Mouse (Mus musculus) limb, embryonic 11.5 days (tissue): ENCODE measurements around the gene Ermap. TPM values are rescaled to one million over a fixed set of nuclear protein-coding genes. Genes with fewer than 3 reads are reported as not detected.

Experiments
- ATAC-seq: fragments of 200-750 bp; cut with Nextera tagmentation; 2 replicates; pipeline ENCODE4 v1.8.0; 2017; ENCODE audit warnings: low read depth; ENCODE audit not compliant: insufficient number of reproducible peaks, low FRiP score, low TSS enrichment
- DNase-seq: peaks from one replicate; pipeline ENCODE4 v3.0.0-alpha.2; 2015; ENCODE audit warnings: low spot score
- H3K27ac ChIP-seq: fragments of 300-500 bp; sonication (generic); replicated peaks from 2 replicates; pipeline ENCODE4 v1.5.1; 2014; ENCODE audit warnings: low read depth, mild to moderate bottlenecking, low read length
- H3K27me3 ChIP-seq: fragments of 300-500 bp; sonication (generic); 2 replicates; pipeline ENCODE4 v1.6.1; 2014; ENCODE audit warnings: mild to moderate bottlenecking, low read length, mixed read lengths; ENCODE audit not compliant: control insufficient read depth, insufficient read depth
- H3K36me3 ChIP-seq: fragments of 300-500 bp; sonication (generic); 2 replicates; pipeline ENCODE4 v1.6.1; 2014; ENCODE audit warnings: mild to moderate bottlenecking, low read length, moderate library complexity, mixed read lengths; ENCODE audit not compliant: control insufficient read depth, insufficient read depth
- H3K4me1 ChIP-seq: fragments of 300-500 bp; sonication (generic); 2 replicates; pipeline ENCODE4 v1.6.1; 2014; ENCODE audit warnings: low read length, mixed read lengths; ENCODE audit not compliant: control insufficient read depth, insufficient read depth
- H3K4me2 ChIP-seq: fragments of 300-500 bp; sonication (generic); 2 replicates; pipeline ENCODE4 v1.6.1; 2014; ENCODE audit warnings: low read depth, mild to moderate bottlenecking, moderate library complexity; ENCODE audit not compliant: severe bottlenecking
- H3K4me3 ChIP-seq: fragments of 300-500 bp; sonication (generic); 2 replicates; pipeline ENCODE4 v1.5.1; 2014; ENCODE audit warnings: low read depth, low read length
- H3K9ac ChIP-seq: fragments of 300-500 bp; sonication (generic); 2 replicates; pipeline ENCODE4 v1.6.1; 2014; ENCODE audit warnings: mild to moderate bottlenecking, low read length
- H3K9me3 ChIP-seq: fragments of 300-500 bp; sonication (generic); 2 replicates; pipeline ENCODE4 v1.6.1; 2016; ENCODE audit warnings: low read length; ENCODE audit not compliant: control insufficient read depth
- WGBS: fragments of 180-500 bp; shearing (Covaris S2); extraction: QIAGEN DNeasy Blood & Tissue Kit; methylation state at CpG from one replicate; pipeline ENCODE4 v1.1.7; 2014; 5-methylcytosine and 5-hydroxymethylcytosine counted together
- polyA plus RNA-seq: library from polyadenylated mRNA; unstranded; fragments of >200 nt; fragmentation: Nextera tagmentation; extraction: Ambion mirVana; gene quantifications from 2 replicates; pipeline ENCODE4 v1.2.1, GENCODE M21; 2014

Ermap gene
- polyA plus RNA-seq, 1 experiment from 2014 or later = 8.7 TPM

DNA sequence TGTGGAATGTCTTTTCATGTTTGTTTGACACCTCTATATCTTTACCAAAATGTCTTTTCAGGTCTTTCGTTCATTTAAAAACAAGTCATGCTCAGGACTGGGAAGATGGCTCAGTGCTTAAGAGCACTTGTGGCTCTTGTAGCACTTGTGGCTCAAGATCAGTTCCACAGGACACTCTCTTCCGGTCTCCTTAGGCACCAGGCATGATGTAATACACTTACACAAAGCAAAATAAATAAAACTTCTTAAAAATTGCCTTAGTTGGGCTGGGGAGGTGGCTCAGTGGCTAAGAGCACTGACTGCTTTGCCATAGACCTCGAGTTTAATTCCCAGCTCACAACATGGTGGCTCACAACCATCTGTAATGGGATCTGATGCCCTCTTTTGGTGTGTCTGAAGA is 28.5 kb downstream of the Ermap start:
- H3K9ac ChIP-seq = no peak overlapping the region
- H3K9me3 ChIP-seq = no peaks in the 10 kb centered on the region
- H3K4me3 ChIP-seq = no peak overlapping the region
- H3K4me2 ChIP-seq = no peak overlapping the region
- WGBS = 82% methylated on average over 3 of the region's 3 CpGs
- H3K36me3 ChIP-seq = no peaks in the 10 kb centered on the region
- H3K27ac ChIP-seq = no peak overlapping the region
- DNase-seq (no peak), ATAC-seq (no peak)
- no peaks in the 10 kb centered on the region for H3K4me1 ChIP-seq
- H3K27me3 ChIP-seq = no peaks in the 10 kb centered on the region

DNA sequence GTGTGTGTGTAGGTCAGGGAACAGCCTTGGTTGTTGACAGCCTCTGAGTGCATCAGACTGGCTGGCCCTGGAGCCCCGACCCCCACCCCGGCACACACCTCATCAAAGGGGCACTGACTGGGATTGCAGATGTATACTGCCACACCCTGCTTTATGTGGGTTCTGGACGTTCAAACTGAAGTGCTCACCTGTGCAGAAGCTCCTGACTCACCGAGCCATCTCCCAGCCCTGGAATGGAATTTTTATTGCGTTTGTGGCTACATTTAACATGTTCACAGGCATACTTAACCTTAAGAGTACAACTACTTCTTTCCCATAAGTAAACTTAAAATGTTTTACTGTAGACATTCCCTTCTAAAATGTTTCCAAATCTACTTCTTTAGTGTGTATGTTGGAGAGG is 31.9 kb downstream of the Ermap start:
- ATAC-seq = no peak
- Histone ChIP-seq H3K9ac (no peak overlapping the region), H3K36me3 (no peaks in the 10 kb centered on the region), H3K4me2 (no peak overlapping the region), H3K27me3 (no peaks in the 10 kb centered on the region), H3K27ac (no peak overlapping the region), H3K9me3 (no peaks in the 10 kb centered on the region), H3K4me1 (no peaks in the 10 kb centered on the region), H3K4me3 (no peak overlapping the region)
- 78% methylated on average over 5 of the region's 5 CpGs for WGBS
- DNase-seq = no peak

GRCm38 (mm10) chr4:119157186-119157585 is 32.6 kb downstream of the Ermap start:
- peak; percentile 69 for DNase-seq
- H3K9ac ChIP-seq = no peak overlapping the region
- no peak overlapping the region for H3K27ac ChIP-seq
- WGBS = 42% methylated on average over 2 of the region's 2 CpGs
- H3K27me3 ChIP-seq = no peaks in the 10 kb centered on the region
- no peak overlapping the region for H3K4me3 ChIP-seq
- H3K4me1 ChIP-seq = no peaks in the 10 kb centered on the region
- no peak for ATAC-seq
- H3K9me3 ChIP-seq = no peaks in the 10 kb centered on the region
- no peaks in the 10 kb centered on the region for H3K36me3 ChIP-seq
- H3K4me2 ChIP-seq = no peak overlapping the region

DNA sequence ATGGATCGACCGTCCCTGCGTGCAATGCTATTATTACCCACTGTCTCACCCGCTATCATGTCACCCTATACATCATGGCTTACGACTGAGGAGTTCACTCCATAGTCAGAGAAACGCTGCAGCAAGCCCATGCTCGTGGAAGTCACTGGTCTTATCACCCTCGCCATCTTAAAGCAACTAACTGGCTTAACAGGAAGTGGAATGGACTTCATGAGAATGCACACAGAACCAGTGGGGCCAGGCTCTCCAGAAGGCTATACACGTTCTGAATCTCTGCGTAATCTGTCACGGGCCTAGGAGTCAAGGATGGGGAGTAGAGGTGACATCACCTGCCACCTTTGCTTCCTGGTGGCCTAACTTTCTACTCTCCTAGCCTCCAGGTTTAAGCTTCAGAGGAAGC is 41.1 kb downstream of the Ermap start:
- Histone ChIP-seq H3K36me3 (no peaks in the 10 kb centered on the region), H3K27ac (no peak overlapping the region), H3K27me3 (no peaks in the 10 kb centered on the region), H3K4me3 (no peak overlapping the region), H3K9me3 (no peaks in the 10 kb centered on the region; the same call in 1 of the 2 replicates), H3K4me1 (no peaks in the 10 kb centered on the region), H3K4me2 (no peak overlapping the region), H3K9ac (no peak overlapping the region)
- WGBS = 85% methylated on average over 11 of the region's 11 CpGs
- DNase-seq (no peak), ATAC-seq (no peak)

DNA sequence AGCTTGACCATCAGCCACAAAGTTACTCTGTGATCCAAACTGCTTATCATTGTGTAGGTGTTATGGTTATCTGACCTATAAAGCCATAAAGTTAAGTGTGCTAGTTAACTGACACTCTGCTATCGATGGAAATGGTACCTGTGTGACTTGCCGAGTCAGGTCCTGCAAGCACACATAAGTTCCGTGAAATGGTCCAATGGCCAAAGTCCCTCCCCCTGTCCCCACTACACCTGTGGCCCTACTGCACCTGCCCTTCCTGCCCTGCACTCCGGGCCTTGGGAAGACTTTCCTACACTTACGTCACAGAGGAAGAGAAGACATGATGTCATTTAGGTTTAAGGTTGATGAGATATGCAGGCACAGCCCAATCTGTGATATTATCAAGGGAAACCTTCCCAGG is 42.5 kb downstream of the Ermap start:
- Histone ChIP-seq H3K4me2 (no peak overlapping the region), H3K9me3 (no peaks in the 10 kb centered on the region; the same call in 1 of the 2 replicates), H3K9ac (no peak overlapping the region), H3K36me3 (no peaks in the 10 kb centered on the region), H3K27ac (no peak overlapping the region), H3K27me3 (no peaks in the 10 kb centered on the region), H3K4me1 (0 out of 2 replicates have a peak, but pooled peaks cover 3% of the 10 kb centered on the region), H3K4me3 (no peak overlapping the region)
- 87% methylated on average over 5 of the region's 5 CpGs for WGBS
- no peak for DNase-seq
- no peak for ATAC-seq

DNA sequence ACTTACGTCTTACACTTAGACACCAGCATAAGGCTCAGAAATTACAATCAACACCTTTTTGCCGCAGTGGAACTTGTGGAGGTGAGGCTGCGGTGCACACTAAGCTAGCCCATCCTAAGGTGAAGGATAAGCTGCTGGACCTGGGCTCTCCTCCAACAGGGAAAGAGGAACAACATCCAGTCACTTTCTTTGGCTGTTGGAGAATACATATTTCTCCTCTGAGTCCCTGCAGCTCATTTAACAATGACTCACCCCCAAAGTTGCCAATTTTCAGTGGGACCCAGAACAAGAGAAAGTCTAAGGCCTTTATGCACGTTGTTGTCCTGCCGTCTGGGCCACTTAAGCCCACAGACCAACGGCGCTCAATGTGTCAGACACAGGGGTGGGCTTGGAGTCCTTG is 43.0 kb downstream of the Ermap start:
- Histone ChIP-seq H3K27ac (no peak overlapping the region), H3K9me3 (no peaks in the 10 kb centered on the region; the same call in 1 of the 2 replicates), H3K4me2 (no peak overlapping the region), H3K27me3 (no peaks in the 10 kb centered on the region), H3K4me3 (no peak overlapping the region), H3K9ac (no peak overlapping the region), H3K4me1 (0 out of 2 replicates have a peak, but pooled peaks cover 3% of the 10 kb centered on the region), H3K36me3 (no peaks in the 10 kb centered on the region)
- DNase-seq (no peak), ATAC-seq (no peak)
- 85% methylated on average over 7 of the region's 7 CpGs for WGBS

GRCm38 (mm10) chr4:119142230-119142871 is 47.5 kb downstream of the Ermap start:
- 26% methylated on average over 24 of the region's 24 CpGs for WGBS
- ATAC-seq (peak; percentile 64; the same call in 1 of the 2 replicates), DNase-seq (peak; percentile 80)
- peak overlapping the region; percentile 34; the same call in 1 of the 2 replicates for H3K4me2 ChIP-seq
- H3K36me3 ChIP-seq = no peaks in the 10 kb centered on the region
- 0 out of 2 replicates have a peak, but pooled peaks cover 3% of the 10 kb centered on the region for H3K4me1 ChIP-seq
- H3K27me3 ChIP-seq = no peaks in the 10 kb centered on the region
- no peak overlapping the region for H3K4me3 ChIP-seq
- no peaks in the 10 kb centered on the region; the same call in 1 of the 2 replicates for H3K9me3 ChIP-seq
- H3K9ac ChIP-seq = peak overlapping the region; percentile 22; the same call in 1 of the 2 replicates
- H3K27ac ChIP-seq = no peak overlapping the region

GRCm38 (mm10) chr4:119141191-119141590 is 48.6 kb downstream of the Ermap start:
- Histone ChIP-seq H3K27ac (no peak overlapping the region), H3K27me3 (no peaks in the 10 kb centered on the region), H3K9ac (no peak overlapping the region), H3K4me2 (no peak overlapping the region), H3K4me3 (no peak overlapping the region), H3K36me3 (peaks cover 6% of the 10 kb centered on the region; the same call in 1 of the 2 replicates), H3K9me3 (no peaks in the 10 kb centered on the region; the same call in 1 of the 2 replicates), H3K4me1 (0 out of 2 replicates have a peak, but pooled peaks cover 3% of the 10 kb centered on the region)
- WGBS = 79% methylated on average over 10 of the region's 10 CpGs
- no peak for ATAC-seq
- DNase-seq = no peak
